Mouse (Mus musculus) thymus, adult 18-20 months (tissue): Measurements from ENCODE around the gene Ptgs1.

Experiments
- DNase-seq, 2 experiments: peaks; one replicate each; pipeline ENCODE4 v3.0.0; 2022; ENCODE audit warnings: mixed read lengths in 2 of 2

Gene Ptgs1

GRCm38 (mm10) chr2:36252505-36252904, 22.3 kb downstream of the Ptgs1 start:
- no peak for DNase-seq

GRCm38 (mm10) chr2:36254445-36254844, 24.2 kb downstream of the Ptgs1 start:
- no peak for DNase-seq

GRCm38 (mm10) chr2:36256931-36257330, 26.7 kb downstream of the Ptgs1 start:
- DNase-seq, result no peak

GRCm38 (mm10) chr2:36259382-36259781, 29.2 kb downstream of the Ptgs1 start:
- DNase-seq, result no peak

GRCm38 (mm10) chr2:36259798-36260540, 29.7 kb downstream of the Ptgs1 start:
- no peak for DNase-seq

DNA sequence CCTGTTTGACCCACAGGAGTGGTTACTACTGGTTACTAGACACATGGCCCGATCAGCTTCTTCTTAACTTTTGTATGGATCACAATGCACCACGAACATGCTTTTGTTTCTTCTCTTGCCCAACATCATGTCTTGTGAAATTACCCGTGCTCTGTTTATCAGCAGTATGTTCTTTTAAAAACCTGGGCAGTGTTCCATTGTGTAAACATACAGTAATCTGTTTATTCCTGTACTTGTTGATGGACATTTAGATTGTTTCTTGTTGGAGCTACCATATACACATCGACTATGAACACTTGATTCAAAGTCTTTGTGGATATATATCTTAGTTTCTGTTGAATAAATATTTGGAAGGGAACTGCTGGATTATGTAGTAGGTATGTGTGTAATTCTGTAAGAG, 31.8 kb downstream of the Ptgs1 start:
- no peak for DNase-seq

GRCm38 (mm10) chr2:36269458-36269857, 39.2 kb downstream of the Ptgs1 start:
- DNase-seq, result no peak

DNA sequence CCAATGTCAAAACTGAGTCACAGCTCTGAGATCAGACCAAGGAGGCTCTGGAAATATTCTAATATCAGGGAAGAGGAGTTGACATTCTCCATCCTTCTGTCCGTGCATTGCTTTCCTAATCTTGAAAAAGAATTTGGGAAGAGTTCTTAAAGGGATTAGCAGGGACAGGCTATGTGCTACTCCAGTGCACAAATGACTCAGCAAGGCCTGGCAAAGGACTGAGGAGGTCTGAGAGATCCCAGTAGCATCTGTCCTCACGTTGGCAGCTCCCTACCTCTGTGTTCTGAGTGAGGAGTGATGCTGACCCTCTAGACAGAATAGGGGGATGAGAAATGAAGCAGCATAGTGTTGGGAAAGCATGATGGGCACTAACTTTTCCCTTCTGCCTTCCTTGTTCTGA, 40.0 kb downstream of the Ptgs1 start:
- DNase-seq, result no peak

DNA sequence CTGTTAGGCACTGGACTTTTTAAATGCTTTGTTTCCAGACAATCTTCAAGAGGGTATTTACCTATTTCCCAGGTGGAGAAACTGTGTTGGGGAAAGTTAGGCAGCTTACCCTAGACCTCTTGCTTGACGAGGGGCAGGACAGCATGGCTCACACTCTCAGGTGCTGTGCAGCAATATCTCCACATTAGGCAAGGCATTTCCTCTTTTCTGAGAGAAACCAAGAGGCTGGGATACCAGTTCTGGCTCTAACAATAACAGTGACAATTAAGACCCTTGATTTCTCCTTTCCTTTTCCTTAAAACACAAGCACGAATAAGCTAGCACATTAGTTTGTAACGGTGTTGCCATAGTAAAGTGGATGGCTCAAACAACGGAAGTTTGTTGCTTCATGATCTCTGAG, 40.9 kb downstream of the Ptgs1 start:
- DNase-seq, result no peak

DNA sequence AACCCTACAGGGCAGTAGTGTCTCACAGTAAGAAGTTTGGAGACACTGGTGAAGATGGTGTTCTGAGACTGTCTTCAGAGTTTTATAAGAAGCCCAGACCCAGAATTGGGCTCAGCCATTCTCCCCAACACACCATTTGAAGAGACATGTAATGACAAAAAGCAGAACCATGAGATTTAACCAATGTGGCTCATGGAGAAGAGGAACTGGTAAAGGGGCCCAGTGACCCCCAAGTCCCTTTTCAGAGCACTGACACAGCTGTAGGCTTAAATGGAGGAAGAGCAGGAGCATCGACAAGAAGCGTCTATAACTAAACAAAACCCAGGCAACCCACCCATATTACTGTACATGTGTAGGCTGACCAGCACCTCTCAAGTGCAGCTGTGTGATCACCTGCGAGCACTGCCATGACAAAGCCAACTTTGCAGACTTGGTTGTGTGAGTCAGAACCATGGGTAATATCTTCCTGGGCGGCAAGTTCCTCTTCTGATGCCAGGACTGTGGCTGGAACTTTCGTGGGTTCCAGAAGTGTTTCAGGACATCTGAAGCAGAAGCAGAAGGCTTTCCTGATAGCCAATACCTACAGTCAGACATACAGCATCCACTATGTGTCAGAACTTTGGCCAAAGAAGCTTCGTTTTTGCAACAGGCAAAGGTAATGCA, 42.2 kb downstream of the Ptgs1 start:
- no peak for DNase-seq

- no peak for DNase-seq
These were observed 46.2 kb downstream of the Ptgs1 start for GRCm38 (mm10) chr2:36276454-36276853.

DNA sequence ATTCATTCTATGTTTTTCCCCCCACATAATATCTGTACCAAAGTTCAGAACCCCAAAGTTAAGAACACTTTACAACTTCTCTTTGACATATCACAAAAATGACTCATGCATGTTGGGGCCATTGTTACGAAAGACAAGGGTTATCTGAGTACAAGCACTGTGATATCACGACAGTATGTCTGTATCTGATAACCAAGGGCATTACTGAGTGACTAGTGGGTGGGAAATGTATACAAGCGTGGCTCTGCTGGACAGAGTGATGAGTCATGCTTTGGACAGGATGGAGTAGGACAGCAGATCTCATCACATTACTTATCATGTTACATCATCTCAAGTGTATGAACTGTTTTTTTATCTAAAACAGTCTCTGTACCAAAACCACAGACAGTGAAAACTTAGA, 48.5 kb downstream of the Ptgs1 start:
- DNase-seq, result no peak

DNA sequence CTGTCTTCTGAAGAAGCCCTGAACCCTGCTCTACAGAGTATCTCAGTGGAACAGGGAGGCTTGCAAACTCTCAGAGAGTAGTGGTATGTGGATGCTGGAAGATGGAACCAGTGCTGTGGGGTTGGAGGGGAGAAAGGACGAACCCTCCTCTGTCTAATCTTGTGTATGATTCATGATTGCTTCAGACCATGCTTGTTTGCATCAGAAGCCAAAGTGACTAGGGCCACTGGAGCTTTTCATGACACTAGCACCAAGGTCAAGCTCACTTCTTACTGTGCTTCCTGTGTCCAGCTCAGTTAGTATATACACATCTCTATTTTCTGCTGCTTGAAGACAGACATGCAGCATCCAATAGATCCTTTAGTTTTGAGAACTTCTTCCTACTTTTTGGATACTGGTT, 50.9 kb downstream of the Ptgs1 start:
- no peak for DNase-seq

DNA sequence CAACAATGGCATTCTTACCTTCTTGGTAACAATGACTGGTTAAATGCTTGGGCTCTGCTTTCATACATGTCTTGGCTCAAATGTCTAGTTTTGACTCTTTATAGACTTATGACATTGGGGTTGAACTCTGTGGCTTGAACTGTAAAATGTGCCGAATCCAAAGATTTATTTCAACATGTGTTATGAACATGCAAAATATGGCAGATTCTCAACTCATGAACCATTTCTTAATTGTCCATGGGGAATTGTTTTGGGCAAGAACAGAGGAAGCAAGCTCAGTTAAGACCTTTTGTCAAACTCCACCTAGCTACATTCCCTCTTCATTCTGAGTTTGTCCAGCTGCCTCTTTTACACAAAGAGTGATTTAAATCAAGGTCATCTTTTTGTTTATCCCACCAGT, 52.1 kb downstream of the Ptgs1 start:
- no peak for DNase-seq
